Mouse (Mus musculus) midbrain, embryonic 14.5 days (tissue): ENCODE results near the gene Gar1. TPM values are rescaled to one million over a fixed set of nuclear protein-coding genes. Genes with fewer than 3 reads are reported as not detected.

ENCODE experiments used
- ATAC-seq: fragments of 200-750 bp; cut with Nextera tagmentation; 2 replicates; pipeline ENCODE4 v1.8.0; 2017; ENCODE audit warnings: moderate number of reproducible peaks, moderate library complexity; ENCODE audit not compliant: low FRiP score, low TSS enrichment
- DNase-seq: peaks from one replicate; pipeline ENCODE4 v3.0.0-alpha.2; 2015
- H3K27ac ChIP-seq: fragments of 300-500 bp; sonication (generic); replicated peaks from 2 replicates; pipeline ENCODE4 v1.5.1; 2014; ENCODE audit warnings: mild to moderate bottlenecking, low read depth, low read length, moderate library complexity
- H3K27me3 ChIP-seq: fragments of 300-500 bp; sonication (generic); 2 replicates; pipeline ENCODE4 v1.6.1; 2014; ENCODE audit warnings: low read length, control low read depth, mixed read lengths; ENCODE audit not compliant: control insufficient read depth, insufficient read depth
- H3K36me3 ChIP-seq: fragments of 300-500 bp; sonication (generic); 2 replicates; pipeline ENCODE4 v1.6.1; 2014; ENCODE audit warnings: low read length, control low read depth; ENCODE audit not compliant: control insufficient read depth, insufficient read depth
- H3K4me1 ChIP-seq: fragments of 300-500 bp; sonication (generic); 2 replicates; pipeline ENCODE4 v1.6.1; 2014; ENCODE audit warnings: mild to moderate bottlenecking, antibody characterized with exemption, low read length, control low read depth; ENCODE audit not compliant: control insufficient read depth, insufficient read depth
- H3K4me2 ChIP-seq: fragments of 300-500 bp; sonication (generic); 2 replicates; pipeline ENCODE4 v1.6.1; 2014; ENCODE audit warnings: mild to moderate bottlenecking, low read length, moderate library complexity
- H3K4me3 ChIP-seq: fragments of 300-500 bp; sonication (generic); replicated peaks from 2 replicates; pipeline ENCODE4 v1.5.1; 2014; ENCODE audit warnings: low read depth, low read length
- H3K9ac ChIP-seq: fragments of 300-500 bp; sonication (generic); replicated peaks from 2 replicates; pipeline ENCODE4 v1.6.1; 2014; ENCODE audit warnings: mild to moderate bottlenecking, low read length, moderate library complexity
- H3K9me3 ChIP-seq: fragments of 300-500 bp; sonication (generic); 2 replicates; pipeline ENCODE4 v1.6.1; 2016; ENCODE audit warnings: low read length, control low read depth, mixed read lengths; ENCODE audit not compliant: control insufficient read depth
- WGBS: fragments of 180-500 bp; shearing (Covaris S2); extraction: QIAGEN DNeasy Blood & Tissue Kit; methylation state at CpG from one replicate; pipeline ENCODE4 v1.1.7; 2014; 5-methylcytosine and 5-hydroxymethylcytosine counted together
- polyA plus RNA-seq: library from polyadenylated mRNA; unstranded; fragments of >200 nt; fragmentation: Nextera tagmentation; extraction: Ambion mirVana; gene quantifications from 2 replicates; pipeline ENCODE4 v1.2.1, GENCODE M21; 2014

Gar1 gene
- polyA plus RNA-seq, result 16.8 and 21.9 TPM in 2 replicates

GRCm38 (mm10) chr3:129831035-129831568 lies at the start of gene Gar1:
Gene Gar1, minus strand, starts transcription at chr3:129831396.
- no peaks in the 10 kb centered on the region for H3K9me3 ChIP-seq
- peak within 1 kb of the TSS; percentile 95 for H3K27ac ChIP-seq
- H3K4me2 ChIP-seq, result peak within 1 kb of the TSS; percentile 76
- peaks cover 15% of the 10 kb centered on the region for H3K4me1 ChIP-seq
- H3K36me3 ChIP-seq, result peaks cover 12% of the 10 kb centered on the region; the same call in 1 of the 2 replicates
- no peaks in the 10 kb centered on the region for H3K27me3 ChIP-seq
- DNase-seq, result peak; percentile 99
- peak within 1 kb of the TSS; percentile 72 for H3K9ac ChIP-seq
- H3K4me3 ChIP-seq, result peak within 1 kb of the TSS; percentile 89
- WGBS, result under 1% methylated on average over 60 of the region's 60 CpGs
- ATAC-seq, result peak; percentile 95

- Histone ChIP-seq H3K4me2 (peak overlapping the region; percentile 83), H3K4me1 (0 out of 2 replicates have a peak, but pooled peaks cover 7% of the 10 kb centered on the region), H3K4me3 (no peak overlapping the region), H3K9me3 (no peaks in the 10 kb centered on the region), H3K27me3 (no peaks in the 10 kb centered on the region), H3K9ac (no peak overlapping the region), H3K27ac (no peak overlapping the region), H3K36me3 (no peaks in the 10 kb centered on the region)
- DNase-seq (no peak), ATAC-seq (no peak)
- WGBS, result 72% methylated on average over 2 of the region's 2 CpGs
Observed at GRCm38 (mm10) chr3:129879913-129880312, 48.7 kb upstream of the Gar1 start.

GRCm38 (mm10) chr3:129879131-129879757 lies 48.0 kb upstream of the Gar1 start:
- WGBS, result under 1% methylated on average over 24 of the region's 25 CpGs
- no peaks in the 10 kb centered on the region for H3K27me3 ChIP-seq
- H3K9ac ChIP-seq, result peak overlapping the region; percentile 77
- H3K27ac ChIP-seq, result peak overlapping the region; percentile 90
- 0 out of 2 replicates have a peak, but pooled peaks cover 7% of the 10 kb centered on the region for H3K4me1 ChIP-seq
- peak overlapping the region; percentile 61 for H3K4me3 ChIP-seq
- no peaks in the 10 kb centered on the region for H3K9me3 ChIP-seq
- H3K4me2 ChIP-seq, result peak overlapping the region; percentile 83
- ATAC-seq (peak; percentile 54), DNase-seq (peak; percentile 66)
- H3K36me3 ChIP-seq, result no peaks in the 10 kb centered on the region

- under 1% methylated on average over 66 of the region's 66 CpGs for WGBS
- Histone ChIP-seq H3K36me3 (no peaks in the 10 kb centered on the region), H3K4me2 (peak within 1 kb of the TSS; percentile 83), H3K27ac (peak within 1 kb of the TSS; percentile 90), H3K4me1 (0 out of 2 replicates have a peak, but pooled peaks cover 7% of the 10 kb centered on the region), H3K9ac (peak within 1 kb of the TSS; percentile 77), H3K9me3 (no peaks in the 10 kb centered on the region), H3K4me3 (peak within 1 kb of the TSS; percentile 61), H3K27me3 (no peaks in the 10 kb centered on the region)
- ATAC-seq (peak; percentile 93), DNase-seq (peak; percentile 98)
Observed at GRCm38 (mm10) chr3:129878405-129879021, 47.3 kb upstream of the Gar1 start, which contains the start of gene Pla2g12a. Gene Pla2g12a, plus strand, starts transcription at chr3:129878606.

GRCm38 (mm10) chr3:129877327-129877726 lies 46.1 kb upstream of the Gar1 start:
- Histone ChIP-seq H3K36me3 (no peaks in the 10 kb centered on the region), H3K9me3 (no peaks in the 10 kb centered on the region), H3K9ac (no peak overlapping the region), H3K27ac (no peak overlapping the region), H3K4me1 (0 out of 2 replicates have a peak, but pooled peaks cover 7% of the 10 kb centered on the region), H3K4me3 (no peak overlapping the region), H3K27me3 (no peaks in the 10 kb centered on the region), H3K4me2 (no peak overlapping the region)
- no peak for ATAC-seq
- DNase-seq, result no peak
- WGBS, result 89% methylated on average over 10 of the region's 10 CpGs

GRCm38 (mm10) chr3:129863698-129864097 lies 32.5 kb upstream of the Gar1 start:
- Histone ChIP-seq H3K4me1 (no peaks in the 10 kb centered on the region), H3K4me2 (no peak overlapping the region), H3K27ac (no peak overlapping the region), H3K9me3 (no peaks in the 10 kb centered on the region), H3K27me3 (no peaks in the 10 kb centered on the region), H3K36me3 (no peaks in the 10 kb centered on the region), H3K4me3 (no peak overlapping the region), H3K9ac (no peak overlapping the region)
- WGBS, result 46% methylated on average over 14 of the region's 14 CpGs
- ATAC-seq (no peak), DNase-seq (peak; percentile 19)

GRCm38 (mm10) chr3:129862592-129862991 lies 31.4 kb upstream of the Gar1 start:
- H3K4me3 ChIP-seq, result no peak overlapping the region
- no peak overlapping the region for H3K9ac ChIP-seq
- H3K36me3 ChIP-seq, result no peaks in the 10 kb centered on the region
- H3K27me3 ChIP-seq, result no peaks in the 10 kb centered on the region
- H3K4me2 ChIP-seq, result no peak overlapping the region
- H3K4me1 ChIP-seq, result no peaks in the 10 kb centered on the region
- DNase-seq (no peak), ATAC-seq (no peak)
- WGBS, result 92% methylated on average over 2 of the region's 2 CpGs
- H3K27ac ChIP-seq, result no peak overlapping the region
- H3K9me3 ChIP-seq, result 0 out of 2 replicates have a peak, but pooled peaks cover 2% of the 10 kb centered on the region

- no peak for ATAC-seq
Observed at GRCm38 (mm10) chr3:129846846-129847245, 15.7 kb upstream of the Gar1 start.

More at GRCm38 (mm10) chr3:129846846-129847245, 15.7 kb upstream of the Gar1 start:
- 88% methylated on average over 7 of the region's 7 CpGs for WGBS
- Histone ChIP-seq H3K27ac (no peak overlapping the region), H3K4me3 (no peak overlapping the region), H3K27me3 (no peaks in the 10 kb centered on the region), H3K4me1 (no peaks in the 10 kb centered on the region), H3K9me3 (no peaks in the 10 kb centered on the region), H3K9ac (no peak overlapping the region), H3K36me3 (no peaks in the 10 kb centered on the region), H3K4me2 (no peak overlapping the region)
- no peak for DNase-seq
